29 mouse cellular contexts compared by ENCODE assay signal in genomic region chr11:85253641-85254040, GRCm38 (mm10). TPM values are rescaled to one million over a fixed set of nuclear protein-coding genes. Genes with fewer than 3 reads are reported as not detected.
A peak's percentile ranks its signal among the peaks of the same experiment; 100 is the strongest.
DNase-seq lines count a peak whose midpoint lies in the region; ATAC-seq and TF ChIP-seq lines count a peak whose summit lies in the region.
"Had no signal": no experiment of that assay in that cellular context is flagged by ENCODE, and none has a peak within 500 bp of the region (broad histone marks: within the 10 kb centered on the region; RNA-seq: fewer than 3 reads in every experiment).

No protein-coding gene starts in this region.

- H3K4me3 ChIP-seq in cortical plate, adult 2 months (ENCODE audit: insufficient read depth, low read length): no peak overlapping the region
- no peak overlapping the region for H3K4me3 ChIP-seq in testis, adult 2 months (ENCODE audit: control insufficient read depth, low read depth, low read length)
- H3K4me3 ChIP-seq: embryonic facial prominence, embryonic 12.5 days; heart, embryonic 10.5 days; heart, embryonic 15.5 days; hindbrain, embryonic 12.5 days; limb, embryonic 13.5 days; lung, embryonic 15.5 days; midbrain, embryonic 10.5 days; midbrain, embryonic 15.5 days had no signal

- TF ChIP-seq CTCF in cortical plate, adult 2 months (IDR thresholded peaks at IDR 0.05; ENCODE audit: extremely low read depth, insufficient read depth, low read length): no peak
- no peak for TF ChIP-seq CTCF in testis, adult 2 months (IDR thresholded peaks at IDR 0.05; ENCODE audit: control insufficient read depth, insufficient read depth, insufficient replicate concordance, low read depth, low read length)

- DNase-seq in left cerebral cortex, adult 11 months (ENCODE audit: low spot score): peak; percentile 24
- DNase-seq in left cerebral cortex, postnatal 14 days (ENCODE audit: low spot score in 2 of 2): no peak
- peak; percentile 83 for DNase-seq in brain, adult 2 months (ENCODE audit: low read depth, low spot score)
- no peak for DNase-seq in gastrocnemius, postnatal 10 days
- DNase-seq: adrenal gland, adult 2 months; B cell, adult 2 months; cerebellum, adult 8-10 months; cerebellum, postnatal 36 days; embryo, embryonic 11 days; gastrocnemius, postnatal 25 days; heart, adult 11 months; kidney, adult 9 months; kidney, postnatal 25 days; thymus, adult 18-20 months; thymus, postnatal 25 days had no signal

- H3K27ac ChIP-seq in cortical plate, adult 2 months (ENCODE audit: insufficient read depth, low read length): 0 out of 2 replicates have a peak overlapping the region, but pooled peaks have one; percentile 10
- peak overlapping the region; percentile 84 for H3K27ac ChIP-seq in testis, adult 2 months (ENCODE audit: control insufficient read depth, insufficient read depth, low read depth, low read length)
- H3K27ac ChIP-seq: embryonic facial prominence, embryonic 12.5 days; heart, embryonic 10.5 days; heart, embryonic 15.5 days; hindbrain, embryonic 12.5 days; hindbrain, postnatal 0 days; limb, embryonic 13.5 days; lung, embryonic 15.5 days; midbrain, embryonic 10.5 days; midbrain, embryonic 15.5 days had no signal

- H3K36me3 ChIP-seq in testis, adult 2 months (ENCODE audit: control insufficient read depth, insufficient read depth, low read length): no peaks in the 10 kb centered on the region
- H3K36me3 ChIP-seq: embryonic facial prominence, embryonic 12.5 days; heart, embryonic 10.5 days; heart, embryonic 15.5 days; hindbrain, embryonic 12.5 days; limb, embryonic 13.5 days; lung, embryonic 15.5 days; midbrain, embryonic 10.5 days; midbrain, embryonic 15.5 days had no signal

- no peak for TF ChIP-seq POLR2A in cortical plate, adult 2 months (IDR thresholded peaks at IDR 0.05; ENCODE audit: extremely low read depth, insufficient read depth, low read length)
- TF ChIP-seq POLR2A in testis, adult 2 months (IDR thresholded peaks at IDR 0.05; ENCODE audit: control insufficient read depth, low read depth, low read length): no peak

- H3K4me1 ChIP-seq in cortical plate, adult 2 months (ENCODE audit: control insufficient read depth, insufficient read depth, low read length): no peaks in the 10 kb centered on the region
- H3K4me1 ChIP-seq in testis, adult 2 months (ENCODE audit: control insufficient read depth, insufficient read depth, low read length): no peaks in the 10 kb centered on the region; the same call in 1 of the 2 replicates
- H3K4me1 ChIP-seq: embryonic facial prominence, embryonic 12.5 days; hindbrain, embryonic 12.5 days; limb, embryonic 13.5 days; lung, embryonic 15.5 days; midbrain, embryonic 10.5 days; midbrain, embryonic 15.5 days had no signal

- H3K27me3 ChIP-seq in testis, adult 2 months (ENCODE audit: control insufficient read depth, insufficient read depth, low read length): no peaks in the 10 kb centered on the region
- H3K27me3 ChIP-seq: embryonic facial prominence, embryonic 12.5 days; heart, embryonic 15.5 days; hindbrain, embryonic 12.5 days; limb, embryonic 13.5 days; lung, embryonic 15.5 days; midbrain, embryonic 15.5 days had no signal

- no peak for ATAC-seq in activated CD4-positive, CD25-positive, alpha-beta regulatory T cell, adult 4 months
- ATAC-seq: forebrain, embryonic 14.5 days; hindbrain, postnatal 0 days; intestine, postnatal 0 days; midbrain, embryonic 15.5 days had no signal

- intact Hi-C loops in left cerebral cortex, postnatal 14 days (cut with DNase I): no loop called here

RNA-seq across cellular contexts. Expression of gene Appbp2, which starts 18.7 kb away (rescaled TPM):
- total RNA-seq in left cerebral cortex, postnatal 14 days (2021): 10 to 100 TPM; 62.9 to 65.2 TPM
- polyA plus RNA-seq in cortical plate, adult 2 months (2012; rRNA removed): 35.0 and 35.8 TPM in 2 replicates
- 11.1 and 13.4 TPM in 2 replicates for polyA plus RNA-seq in testis, adult 2 months (2012; rRNA removed)
- total RNA-seq in gastrocnemius, postnatal 10 days (2021): 10 to 100 TPM; 17.3 to 18.4 TPM
- 10 to 100 TPM; 13.4 to 17.3 TPM for polyA plus RNA-seq in activated CD4-positive, CD25-positive, alpha-beta regulatory T cell, adult 4 months (2017; shearing (Covaris generic))

RNA-seq across cellular contexts. Expression of gene Ppm1d, which starts 57.4 kb away (rescaled TPM):
- 10 to 100 TPM; 18.1 to 18.9 TPM for total RNA-seq in left cerebral cortex, postnatal 14 days (2021)
- 11.1 and 11.7 TPM in 2 replicates for polyA plus RNA-seq in cortical plate, adult 2 months (2012; rRNA removed)
- polyA plus RNA-seq in testis, adult 2 months (2012; rRNA removed): 106 TPM in 2 replicates
- total RNA-seq in gastrocnemius, postnatal 10 days (2021): 10 to 100 TPM in 1 of 2 experiments, 1 to 10 TPM in 1; 8.9 to 10.0 TPM
- 1 to 10 TPM; 2.6 to 4.3 TPM for polyA plus RNA-seq in activated CD4-positive, CD25-positive, alpha-beta regulatory T cell, adult 4 months (2017; shearing (Covaris generic))

Comparison
In these comparisons a context has a peak if more than half of its experiments do, and no peak if none do; other contexts are left out.
1. DNase-seq: peak in left cerebral cortex, adult 11 months (single experiment) and brain, adult 2 months (single experiment); none in left cerebral cortex, postnatal 14 days (0 of 2) and gastrocnemius, postnatal 10 days (single experiment).